Mouse (Mus musculus): Measurements from ENCODE around the gene Zfp444. TPM values are rescaled to one million over a fixed set of nuclear protein-coding genes. Genes with fewer than 3 reads are reported as not detected.
A peak's percentile ranks its signal among the peaks of the same experiment; 100 is the strongest.
"Not testable (repeated sequence)": the region's sequence is repeated elsewhere in the genome, so short reads cannot be mapped to it uniquely, and the experiment has no call there.

Gene Zfp444
- polyA plus RNA-seq, 1 experiment from 2014 or later: 101 TPM

GRCm38 (mm10) chr7:6171444-6172005, 501 bp upstream of the Zfp444 start:
- under 1% methylated on average over 24 of the region's 24 CpGs for WGBS
- H3K9ac ChIP-seq (replicated peaks; ENCODE audit: low read depth, low read length): peak overlapping the region; percentile 43

GRCm38 (mm10) chr7:6172674-6173244, 733 bp downstream of the Zfp444 start:
- peak; percentile 2; the same call in 1 of the 2 replicates for ATAC-seq
- under 1% methylated on average over 27 of the region's 28 CpGs for WGBS
- peak overlapping the region; percentile 20 for H3K27ac ChIP-seq (ENCODE audit: low read length)
- H3K36me3 ChIP-seq (ENCODE audit: control insufficient read depth, insufficient read depth): no peaks in the 10 kb centered on the region
- peak overlapping the region; percentile 79 for H3K4me2 ChIP-seq (ENCODE audit: low read length)
- H3K4me1 ChIP-seq (replicated peaks; ENCODE audit: control insufficient read depth, insufficient read depth, low read length): peaks cover 19% of the 10 kb centered on the region
- peak overlapping the region; percentile 60 for H3K4me3 ChIP-seq (replicated peaks; ENCODE audit: low read length)
- H3K9me3 ChIP-seq (ENCODE audit: control insufficient read depth, low read length): no peaks in the 10 kb centered on the region
- H3K27me3 ChIP-seq (replicated peaks; ENCODE audit: control insufficient read depth, insufficient read depth, low read length): no peaks in the 10 kb centered on the region
- H3K9ac ChIP-seq (replicated peaks; ENCODE audit: low read depth, low read length): peak overlapping the region; percentile 74

More at GRCm38 (mm10) chr7:6171444-6172005, 501 bp upstream of the Zfp444 start:
- Histone ChIP-seq H3K27me3 (replicated peaks; ENCODE audit: control insufficient read depth, insufficient read depth, low read length) (no peaks in the 10 kb centered on the region), H3K9me3 (ENCODE audit: control insufficient read depth, low read length) (no peaks in the 10 kb centered on the region), H3K4me1 (replicated peaks; ENCODE audit: control insufficient read depth, insufficient read depth, low read length) (peaks cover 19% of the 10 kb centered on the region), H3K36me3 (ENCODE audit: control insufficient read depth, insufficient read depth) (no peaks in the 10 kb centered on the region), H3K27ac (ENCODE audit: low read length) (peak overlapping the region; percentile 73), H3K4me2 (ENCODE audit: low read length) (peak overlapping the region; percentile 75), H3K4me3 (replicated peaks; ENCODE audit: low read length) (peak overlapping the region; percentile 60)
- ATAC-seq: peak; percentile 37

GRCm38 (mm10) chr7:6173872-6174271, 1.8 kb downstream of the Zfp444 start:
- H3K4me1 ChIP-seq (replicated peaks; ENCODE audit: control insufficient read depth, insufficient read depth, low read length): peaks cover 19% of the 10 kb centered on the region
- H3K4me3 ChIP-seq (replicated peaks; ENCODE audit: low read length): no peak overlapping the region
- no peaks in the 10 kb centered on the region for H3K27me3 ChIP-seq (replicated peaks; ENCODE audit: control insufficient read depth, insufficient read depth, low read length)
- no peak overlapping the region for H3K27ac ChIP-seq (ENCODE audit: low read length)
- H3K36me3 ChIP-seq (ENCODE audit: control insufficient read depth, insufficient read depth): no peaks in the 10 kb centered on the region
- 93% methylated on average over 8 of the region's 8 CpGs for WGBS
- H3K9ac ChIP-seq (replicated peaks; ENCODE audit: low read depth, low read length): no peak overlapping the region
- no peak overlapping the region for H3K4me2 ChIP-seq (ENCODE audit: low read length)
- no peak for ATAC-seq
- no peaks in the 10 kb centered on the region for H3K9me3 ChIP-seq (ENCODE audit: control insufficient read depth, low read length)

- not testable (repeated sequence) for H3K4me2 ChIP-seq (ENCODE audit: low read length); H3K27ac ChIP-seq (ENCODE audit: low read length); H3K9me3 ChIP-seq (ENCODE audit: control insufficient read depth, low read length); H3K36me3 ChIP-seq (ENCODE audit: control insufficient read depth, insufficient read depth); H3K4me3 ChIP-seq (replicated peaks; ENCODE audit: low read length); ATAC-seq; H3K9ac ChIP-seq (replicated peaks; ENCODE audit: low read depth, low read length); H3K27me3 ChIP-seq (replicated peaks; ENCODE audit: control insufficient read depth, insufficient read depth, low read length)
- peaks cover 19% of the 10 kb centered on the region for H3K4me1 ChIP-seq (replicated peaks; ENCODE audit: control insufficient read depth, insufficient read depth, low read length)
- WGBS: 89% methylated on average over 9 of the region's 9 CpGs
Observed at GRCm38 (mm10) chr7:6174365-6174987, 2.5 kb downstream of the Zfp444 start.

- Histone ChIP-seq H3K4me3 (replicated peaks; ENCODE audit: low read length) (no peak overlapping the region), H3K9me3 (ENCODE audit: control insufficient read depth, low read length) (no peaks in the 10 kb centered on the region), H3K27ac (ENCODE audit: low read length) (no peak overlapping the region), H3K27me3 (replicated peaks; ENCODE audit: control insufficient read depth, insufficient read depth, low read length) (no peaks in the 10 kb centered on the region), H3K4me1 (replicated peaks; ENCODE audit: control insufficient read depth, insufficient read depth, low read length) (no peaks in the 10 kb centered on the region), H3K9ac (replicated peaks; ENCODE audit: low read depth, low read length) (no peak overlapping the region), H3K4me2 (ENCODE audit: low read length) (no peak overlapping the region), H3K36me3 (ENCODE audit: control insufficient read depth, insufficient read depth) (peaks cover 2% of the 10 kb centered on the region)
- no peak for ATAC-seq
Observed at GRCm38 (mm10) chr7:6179013-6179412, 7.0 kb downstream of the Zfp444 start.

- Histone ChIP-seq H3K4me2 (ENCODE audit: low read length) (no peak overlapping the region), H3K27ac (ENCODE audit: low read length) (no peak overlapping the region), H3K27me3 (replicated peaks; ENCODE audit: control insufficient read depth, insufficient read depth, low read length) (no peaks in the 10 kb centered on the region), H3K4me1 (replicated peaks; ENCODE audit: control insufficient read depth, insufficient read depth, low read length) (no peaks in the 10 kb centered on the region), H3K9ac (replicated peaks; ENCODE audit: low read depth, low read length) (no peak overlapping the region), H3K4me3 (replicated peaks; ENCODE audit: low read length) (no peak overlapping the region), H3K36me3 (ENCODE audit: control insufficient read depth, insufficient read depth) (peaks cover 23% of the 10 kb centered on the region), H3K9me3 (ENCODE audit: control insufficient read depth, low read length) (no peaks in the 10 kb centered on the region)
- no peak for ATAC-seq
Observed at GRCm38 (mm10) chr7:6182882-6183281, 10.9 kb downstream of the Zfp444 start.

- Histone ChIP-seq H3K27ac (ENCODE audit: low read length) (no peak overlapping the region), H3K4me2 (ENCODE audit: low read length) (no peak overlapping the region), H3K9me3 (ENCODE audit: control insufficient read depth, low read length) (no peaks in the 10 kb centered on the region), H3K27me3 (replicated peaks; ENCODE audit: control insufficient read depth, insufficient read depth, low read length) (no peaks in the 10 kb centered on the region), H3K36me3 (ENCODE audit: control insufficient read depth, insufficient read depth) (peaks cover 29% of the 10 kb centered on the region), H3K4me3 (replicated peaks; ENCODE audit: low read length) (no peak overlapping the region), H3K4me1 (replicated peaks; ENCODE audit: control insufficient read depth, insufficient read depth, low read length) (no peaks in the 10 kb centered on the region), H3K9ac (replicated peaks; ENCODE audit: low read depth, low read length) (no peak overlapping the region)
- WGBS: 95% methylated on average over 19 of the region's 19 CpGs
- no peak for ATAC-seq
Observed at GRCm38 (mm10) chr7:6183802-6184201, 11.8 kb downstream of the Zfp444 start.

- 83% methylated on average over 8 of the region's 8 CpGs for WGBS
- H3K4me1 ChIP-seq (replicated peaks; ENCODE audit: control insufficient read depth, insufficient read depth, low read length): no peaks in the 10 kb centered on the region
- no peak for ATAC-seq
- H3K9ac ChIP-seq (replicated peaks; ENCODE audit: low read depth, low read length): no peak overlapping the region
- H3K4me2 ChIP-seq (ENCODE audit: low read length): no peak overlapping the region
- H3K27me3 ChIP-seq (replicated peaks; ENCODE audit: control insufficient read depth, insufficient read depth, low read length): no peaks in the 10 kb centered on the region
- H3K9me3 ChIP-seq (ENCODE audit: control insufficient read depth, low read length): no peaks in the 10 kb centered on the region
- no peak overlapping the region for H3K4me3 ChIP-seq (replicated peaks; ENCODE audit: low read length)
- peaks cover 34% of the 10 kb centered on the region for H3K36me3 ChIP-seq (ENCODE audit: control insufficient read depth, insufficient read depth)
- H3K27ac ChIP-seq (ENCODE audit: low read length): no peak overlapping the region
Observed at GRCm38 (mm10) chr7:6184521-6184920, 12.5 kb downstream of the Zfp444 start.

GRCm38 (mm10) chr7:6185391-6185790, 13.4 kb downstream of the Zfp444 start:
- no peak overlapping the region for H3K4me2 ChIP-seq (ENCODE audit: low read length)
- no peak overlapping the region for H3K4me3 ChIP-seq (replicated peaks; ENCODE audit: low read length)
- no peak overlapping the region for H3K9ac ChIP-seq (replicated peaks; ENCODE audit: low read depth, low read length)
- H3K9me3 ChIP-seq (ENCODE audit: control insufficient read depth, low read length): no peaks in the 10 kb centered on the region
- H3K4me1 ChIP-seq (replicated peaks; ENCODE audit: control insufficient read depth, insufficient read depth, low read length): no peaks in the 10 kb centered on the region
- peaks cover 40% of the 10 kb centered on the region for H3K36me3 ChIP-seq (ENCODE audit: control insufficient read depth, insufficient read depth)
- H3K27me3 ChIP-seq (replicated peaks; ENCODE audit: control insufficient read depth, insufficient read depth, low read length): no peaks in the 10 kb centered on the region
- ATAC-seq: no peak
- 98% methylated on average over 1 of the region's 1 CpGs for WGBS
- H3K27ac ChIP-seq (ENCODE audit: low read length): no peak overlapping the region
